Mouse (Mus musculus) heart, embryonic 11.5 days (tissue): ENCODE data around the gene Iqschfp. TPM values are rescaled to one million over a fixed set of nuclear protein-coding genes. Genes with fewer than 3 reads are reported as not detected.

Source experiments
- ATAC-seq: fragments of 200-750 bp; cut with Nextera tagmentation; replicated peaks from 2 replicates; pipeline ENCODE4 v1.8.0; 2017; ENCODE audit warnings: moderate library complexity; ENCODE audit not compliant: insufficient number of reproducible peaks, low FRiP score, low TSS enrichment
- H3K27ac ChIP-seq: fragments of 300-500 bp; sonication (generic); 2 replicates; pipeline ENCODE4 v1.5.1; 2014; ENCODE audit warnings: mild to moderate bottlenecking, low read depth, low read length
- H3K27me3 ChIP-seq: fragments of 300-500 bp; sonication (generic); 2 replicates; pipeline ENCODE4 v1.6.1; 2014; ENCODE audit warnings: mild to moderate bottlenecking, low read length, mixed read lengths; ENCODE audit not compliant: control insufficient read depth, insufficient read depth
- H3K36me3 ChIP-seq: fragments of 300-500 bp; sonication (generic); 2 replicates; pipeline ENCODE4 v1.6.1; 2014; ENCODE audit warnings: mild to moderate bottlenecking, low read length, moderate library complexity, mixed read lengths; ENCODE audit not compliant: control insufficient read depth, insufficient read depth
- H3K4me1 ChIP-seq: fragments of 300-500 bp; sonication (generic); 2 replicates; pipeline ENCODE4 v1.6.1; 2014; ENCODE audit warnings: low read length; ENCODE audit not compliant: control insufficient read depth, insufficient read depth
- H3K4me2 ChIP-seq: fragments of 300-500 bp; sonication (generic); 2 replicates; pipeline ENCODE4 v1.6.1; 2014; ENCODE audit warnings: mild to moderate bottlenecking, moderate library complexity
- H3K4me3 ChIP-seq: fragments of 300-500 bp; sonication (generic); 2 replicates; pipeline ENCODE4 v1.5.1; 2014; ENCODE audit warnings: low read depth, low read length
- H3K9ac ChIP-seq: fragments of 300-500 bp; sonication (generic); 2 replicates; pipeline ENCODE4 v1.6.1; 2014; ENCODE audit warnings: mild to moderate bottlenecking, low read depth, low read length, moderate library complexity
- H3K9me3 ChIP-seq: fragments of 300-500 bp; sonication (generic); replicated peaks from 2 replicates; pipeline ENCODE4 v1.6.1; 2016; ENCODE audit warnings: low read length; ENCODE audit not compliant: control insufficient read depth
- WGBS: fragments of 180-500 bp; shearing (Covaris S2); extraction: QIAGEN DNeasy Blood & Tissue Kit; methylation state at CpG from one replicate; pipeline ENCODE4 v1.1.7; 2014; ENCODE audit not compliant: insufficient replicate concordance; 5-methylcytosine and 5-hydroxymethylcytosine counted together
- polyA plus RNA-seq: library from polyadenylated mRNA; unstranded; fragments of >200 nt; fragmentation: Nextera tagmentation; extraction: Ambion mirVana; gene quantifications from 2 replicates; pipeline ENCODE4 v1.2.1, GENCODE M21; 2014

Gene Iqschfp
- polyA plus RNA-seq, 1 experiment from 2014 or later, result 0.26 TPM

- Histone ChIP-seq H3K27me3 (no peaks in the 10 kb centered on the region), H3K9ac (no peak overlapping the region), H3K4me2 (no peak overlapping the region), H3K36me3 (no peaks in the 10 kb centered on the region), H3K4me3 (no peak overlapping the region), H3K9me3 (no peaks in the 10 kb centered on the region), H3K4me1 (no peaks in the 10 kb centered on the region), H3K27ac (no peak overlapping the region)
- 67% methylated on average over 1 of the region's 1 CpGs for WGBS
- ATAC-seq, result no peak
Measured at GRCm38 (mm10) chr3:68252335-68252734, 360.3 kb downstream of the Iqschfp start.

- Histone ChIP-seq H3K4me2 (no peak overlapping the region), H3K9me3 (no peaks in the 10 kb centered on the region), H3K27ac (no peak overlapping the region), H3K4me3 (no peak overlapping the region), H3K36me3 (no peaks in the 10 kb centered on the region), H3K9ac (no peak overlapping the region), H3K4me1 (no peaks in the 10 kb centered on the region), H3K27me3 (no peaks in the 10 kb centered on the region)
- ATAC-seq, result no peak
- 63% methylated on average over 6 of the region's 6 CpGs for WGBS
Measured at GRCm38 (mm10) chr3:68262304-68262703, 370.3 kb downstream of the Iqschfp start.

- 80% methylated on average over 4 of the region's 4 CpGs for WGBS
- H3K9me3 ChIP-seq, result no peaks in the 10 kb centered on the region
- H3K27ac ChIP-seq, result no peak overlapping the region
- no peak overlapping the region for H3K4me2 ChIP-seq
- H3K4me3 ChIP-seq, result no peak overlapping the region
- no peaks in the 10 kb centered on the region for H3K36me3 ChIP-seq
- H3K4me1 ChIP-seq, result no peaks in the 10 kb centered on the region
- no peaks in the 10 kb centered on the region for H3K27me3 ChIP-seq
- ATAC-seq, result no peak
- H3K9ac ChIP-seq, result no peak overlapping the region
Measured at GRCm38 (mm10) chr3:68267905-68268304, 375.9 kb downstream of the Iqschfp start.

- no peak overlapping the region for H3K4me2 ChIP-seq
Measured at GRCm38 (mm10) chr3:68269251-68269650, 377.2 kb downstream of the Iqschfp start.

GRCm38 (mm10) chr3:68270246-68270645, 378.2 kb downstream of the Iqschfp start:
- Histone ChIP-seq H3K4me2 (no peak overlapping the region), H3K36me3 (no peaks in the 10 kb centered on the region), H3K4me1 (no peaks in the 10 kb centered on the region), H3K9ac (no peak overlapping the region), H3K4me3 (no peak overlapping the region), H3K9me3 (no peaks in the 10 kb centered on the region), H3K27me3 (no peaks in the 10 kb centered on the region), H3K27ac (no peak overlapping the region)
- 85% methylated on average over 6 of the region's 6 CpGs for WGBS
- ATAC-seq, result no peak

More at GRCm38 (mm10) chr3:68269251-68269650, 377.2 kb downstream of the Iqschfp start:
- Histone ChIP-seq H3K27me3 (no peaks in the 10 kb centered on the region), H3K9ac (no peak overlapping the region), H3K9me3 (no peaks in the 10 kb centered on the region), H3K36me3 (no peaks in the 10 kb centered on the region), H3K4me1 (no peaks in the 10 kb centered on the region), H3K4me3 (no peak overlapping the region), H3K27ac (no peak overlapping the region)
- ATAC-seq, result no peak
- 87% methylated on average over 4 of the region's 4 CpGs for WGBS

GRCm38 (mm10) chr3:68271457-68271856, 379.4 kb downstream of the Iqschfp start:
- ATAC-seq, result no peak
- H3K4me1 ChIP-seq, result no peaks in the 10 kb centered on the region
- H3K36me3 ChIP-seq, result no peaks in the 10 kb centered on the region
- H3K4me2 ChIP-seq, result no peak overlapping the region
- H3K27ac ChIP-seq, result no peak overlapping the region
- no peak overlapping the region for H3K4me3 ChIP-seq
- WGBS, result 62% methylated on average over 3 of the region's 3 CpGs
- no peaks in the 10 kb centered on the region for H3K9me3 ChIP-seq
- no peaks in the 10 kb centered on the region for H3K27me3 ChIP-seq
- H3K9ac ChIP-seq, result no peak overlapping the region

- H3K4me1 ChIP-seq, result no peaks in the 10 kb centered on the region
- no peak overlapping the region for H3K4me2 ChIP-seq
- no peak overlapping the region for H3K9ac ChIP-seq
- no peaks in the 10 kb centered on the region for H3K36me3 ChIP-seq
- WGBS, result 85% methylated on average over 3 of the region's 3 CpGs
- no peak overlapping the region for H3K27ac ChIP-seq
- ATAC-seq, result no peak
- H3K4me3 ChIP-seq, result no peak overlapping the region
- H3K9me3 ChIP-seq, result no peaks in the 10 kb centered on the region
- H3K27me3 ChIP-seq, result no peaks in the 10 kb centered on the region
Measured at GRCm38 (mm10) chr3:68271881-68272280, 379.8 kb downstream of the Iqschfp start.

GRCm38 (mm10) chr3:68282844-68283594, 391.0 kb downstream of the Iqschfp start:
- H3K27ac ChIP-seq, result no peak overlapping the region
- no peaks in the 10 kb centered on the region for H3K36me3 ChIP-seq
- H3K4me1 ChIP-seq, result no peaks in the 10 kb centered on the region
- 58% methylated on average over 7 of the region's 7 CpGs for WGBS
- ATAC-seq, result no peak
- no peaks in the 10 kb centered on the region for H3K27me3 ChIP-seq
- no peak overlapping the region for H3K4me2 ChIP-seq
- no peak overlapping the region for H3K9ac ChIP-seq
- no peak overlapping the region for H3K4me3 ChIP-seq
- no peaks in the 10 kb centered on the region for H3K9me3 ChIP-seq

- Histone ChIP-seq H3K9ac (no peak overlapping the region), H3K4me3 (no peak overlapping the region), H3K9me3 (no peaks in the 10 kb centered on the region), H3K4me1 (no peaks in the 10 kb centered on the region), H3K27me3 (no peaks in the 10 kb centered on the region), H3K36me3 (no peaks in the 10 kb centered on the region), H3K27ac (no peak overlapping the region), H3K4me2 (no peak overlapping the region)
- no peak for ATAC-seq
- WGBS, result 74% methylated on average over 10 of the region's 10 CpGs
Measured at GRCm38 (mm10) chr3:68283595-68283991, 391.6 kb downstream of the Iqschfp start.
